Mouse (Mus musculus): ENCODE results near the gene Bbs12. TPM values are rescaled to one million over a fixed set of nuclear protein-coding genes. Genes with fewer than 3 reads are reported as not detected.

Gene Bbs12
- polyA plus RNA-seq, 1 experiment = 2.1 TPM

DNA sequence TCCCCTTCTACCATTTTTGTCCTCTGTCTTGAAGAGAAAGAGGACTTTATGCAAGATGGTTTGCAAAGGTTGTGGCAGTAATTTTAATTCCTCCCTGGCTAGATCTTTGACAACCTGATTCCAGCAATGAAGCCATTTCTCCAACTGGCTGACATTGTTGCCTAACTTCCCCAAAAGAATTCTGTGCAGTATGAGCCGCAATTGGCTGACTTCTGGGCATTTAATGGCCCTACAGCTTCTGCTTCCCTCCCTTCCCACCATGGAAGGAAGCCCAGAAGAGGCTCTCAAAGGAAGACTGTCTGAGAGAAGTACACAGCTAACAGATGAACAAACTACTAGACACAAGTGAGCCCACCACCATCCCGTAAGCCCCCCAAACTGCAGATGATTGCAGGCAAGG, 23.1 kb upstream of the Bbs12 start:
- TF ChIP-seq TCF3 (IDR thresholded peaks at IDR 0.05; ENCODE audit: insufficient read length, low read depth) (no peak), TCF12 (IDR thresholded peaks at IDR 0.05; ENCODE audit: insufficient read depth, poor library complexity, severe bottlenecking) (no peak), MYOG (IDR thresholded peaks at IDR 0.05; ENCODE audit: control insufficient read depth in 1 of 3, insufficient read depth in 1 of 3, insufficient read length in 2 of 3, low read depth in 2 of 3) (no peak), POLR2A (IDR thresholded peaks at IDR 0.05; ENCODE audit: insufficient read length, low read depth) (no peak), REST (IDR thresholded peaks at IDR 0.05; ENCODE audit: insufficient read depth, insufficient read length) (no peak), MYOD1 (IDR thresholded peaks at IDR 0.05; ENCODE audit: control insufficient read depth in 1 of 3, insufficient read length in 2 of 3, low read depth in 2 of 3) (no peak), POLR2AphosphoS2 (IDR thresholded peaks at IDR 0.05; ENCODE audit: insufficient read length, low read depth) (no peak), SRF (IDR thresholded peaks at IDR 0.05; ENCODE audit: control insufficient read depth, insufficient read length, low read depth) (no peak), MAX (IDR thresholded peaks at IDR 0.05; ENCODE audit: low read depth) (no peak), USF1 (IDR thresholded peaks at IDR 0.05; ENCODE audit: low read depth) (no peak), E2F4 (IDR thresholded peaks at IDR 0.05; ENCODE audit: insufficient read depth) (no peak), CEBPB (IDR thresholded peaks at IDR 0.05; ENCODE audit: insufficient read depth, poor library complexity, severe bottlenecking) (no peak)
- H3K36me3 ChIP-seq (ENCODE audit: control insufficient read depth, insufficient read depth) = no peaks in the 10 kb centered on the region
- H3K4me3 ChIP-seq = no peak overlapping the region
- no peak overlapping the region for H3ac ChIP-seq (ENCODE audit: control insufficient read depth, insufficient read length)
- H3K27me3 ChIP-seq (ENCODE audit: control insufficient read depth, insufficient read depth, insufficient read length) = no peaks in the 10 kb centered on the region
- no peaks in the 10 kb centered on the region for H3K79me2 ChIP-seq (ENCODE audit: control insufficient read depth, insufficient read depth)
- no peak overlapping the region for H3K4me2 ChIP-seq (ENCODE audit: low read depth)

DNA sequence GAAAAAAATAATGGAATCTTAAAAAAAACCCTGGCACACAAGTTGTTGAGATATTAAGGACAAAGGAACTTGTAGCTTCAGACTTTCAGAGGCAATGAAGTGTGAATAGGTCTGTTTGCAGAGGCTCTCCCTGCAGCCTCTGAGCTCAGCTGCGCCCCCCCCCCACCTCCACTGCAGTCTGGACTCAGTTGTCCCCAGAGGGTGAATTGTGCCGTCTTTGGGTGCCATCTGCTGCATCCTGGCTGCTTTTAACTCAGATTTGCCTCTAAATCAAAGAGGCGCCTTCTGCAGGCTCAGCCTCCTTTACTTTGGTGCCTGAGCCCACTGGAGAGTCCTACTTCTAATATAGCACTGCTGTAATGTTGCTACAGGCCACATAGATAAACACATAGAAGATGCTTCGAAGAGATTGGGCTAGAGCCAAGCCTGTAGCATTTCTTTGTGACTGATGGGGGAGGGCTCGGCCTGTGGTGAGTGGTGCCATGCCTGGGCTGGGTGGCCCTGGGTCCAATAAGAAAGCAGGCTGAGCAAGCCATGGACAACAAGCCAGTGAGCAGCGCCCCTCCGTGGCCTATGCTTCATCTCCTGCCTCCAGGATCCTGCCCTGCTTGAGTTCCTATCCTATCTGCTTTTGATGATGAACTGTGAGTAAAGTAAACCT, 21.3 kb upstream of the Bbs12 start:
- Histone ChIP-seq H3K36me3 (ENCODE audit: control insufficient read depth, insufficient read depth) (no peaks in the 10 kb centered on the region), H3K79me2 (ENCODE audit: control insufficient read depth, insufficient read depth) (no peaks in the 10 kb centered on the region), H3K4me3 (no peak overlapping the region), H3K4me2 (ENCODE audit: low read depth) (no peak overlapping the region), H3ac (ENCODE audit: control insufficient read depth, insufficient read length) (no peak overlapping the region), H3K27me3 (ENCODE audit: control insufficient read depth, insufficient read depth, insufficient read length) (no peaks in the 10 kb centered on the region)
- no peak for TF ChIP-seq TCF12 (IDR thresholded peaks at IDR 0.05; ENCODE audit: insufficient read depth, poor library complexity, severe bottlenecking)
- no peak for TF ChIP-seq MYOG (IDR thresholded peaks at IDR 0.05; ENCODE audit: control insufficient read depth in 1 of 3, insufficient read depth in 1 of 3, insufficient read length in 2 of 3, low read depth in 2 of 3)
- no peak for TF ChIP-seq USF1 (IDR thresholded peaks at IDR 0.05; ENCODE audit: low read depth)
- no peak for TF ChIP-seq TCF3 (IDR thresholded peaks at IDR 0.05; ENCODE audit: insufficient read length, low read depth)
- TF ChIP-seq CEBPB (IDR thresholded peaks at IDR 0.05; ENCODE audit: insufficient read depth, poor library complexity, severe bottlenecking) = no peak
- no peak for TF ChIP-seq POLR2A (IDR thresholded peaks at IDR 0.05; ENCODE audit: insufficient read length, low read depth)
- no peak for TF ChIP-seq MYOD1 (IDR thresholded peaks at IDR 0.05; ENCODE audit: control insufficient read depth in 1 of 3, insufficient read length in 2 of 3, low read depth in 2 of 3)
- no peak for TF ChIP-seq POLR2AphosphoS2 (IDR thresholded peaks at IDR 0.05; ENCODE audit: insufficient read length, low read depth)

DNA sequence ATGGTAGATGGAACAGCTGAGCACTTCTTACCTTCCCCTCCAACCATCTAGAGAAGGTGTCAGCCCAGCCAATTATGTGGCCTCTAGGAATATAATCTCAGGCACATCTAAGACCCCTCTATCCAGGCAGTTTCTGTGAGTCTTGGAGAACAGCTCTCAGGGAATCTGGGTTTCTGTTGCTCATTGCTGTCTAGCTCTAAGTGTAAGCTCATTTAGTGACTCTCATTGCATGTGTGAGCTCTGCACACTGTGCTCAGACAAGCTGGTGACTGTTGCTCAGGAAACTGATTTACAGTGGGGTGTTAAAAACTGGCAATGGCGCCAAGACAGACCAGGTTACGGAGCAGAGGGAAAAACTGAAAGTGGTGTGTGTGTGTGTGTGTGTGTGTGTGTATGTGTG, 20.4 kb upstream of the Bbs12 start:
- Histone ChIP-seq H3K4me2 (ENCODE audit: low read depth) (no peak overlapping the region), H3K4me3 (no peak overlapping the region), H3K79me2 (ENCODE audit: control insufficient read depth, insufficient read depth) (no peaks in the 10 kb centered on the region), H3K36me3 (ENCODE audit: control insufficient read depth, insufficient read depth) (no peaks in the 10 kb centered on the region), H3ac (ENCODE audit: control insufficient read depth, insufficient read length) (no peak overlapping the region), H3K27me3 (ENCODE audit: control insufficient read depth, insufficient read depth, insufficient read length) (no peaks in the 10 kb centered on the region)
- TF ChIP-seq POLR2A (IDR thresholded peaks at IDR 0.05; ENCODE audit: insufficient read length, low read depth) (no peak), REST (IDR thresholded peaks at IDR 0.05; ENCODE audit: insufficient read depth, insufficient read length) (no peak), MYOG (IDR thresholded peaks at IDR 0.05; ENCODE audit: control insufficient read depth in 1 of 3, insufficient read depth in 1 of 3, insufficient read length in 2 of 3, low read depth in 2 of 3) (no peak), MAX (IDR thresholded peaks at IDR 0.05; ENCODE audit: low read depth) (no peak), CEBPB (IDR thresholded peaks at IDR 0.05; ENCODE audit: insufficient read depth, poor library complexity, severe bottlenecking) (no peak), POLR2AphosphoS2 (IDR thresholded peaks at IDR 0.05; ENCODE audit: insufficient read length, low read depth) (no peak), TCF12 (IDR thresholded peaks at IDR 0.05; ENCODE audit: insufficient read depth, poor library complexity, severe bottlenecking) (no peak), USF1 (IDR thresholded peaks at IDR 0.05; ENCODE audit: low read depth) (no peak), SRF (IDR thresholded peaks at IDR 0.05; ENCODE audit: control insufficient read depth, insufficient read length, low read depth) (no peak), TCF3 (IDR thresholded peaks at IDR 0.05; ENCODE audit: insufficient read length, low read depth) (no peak), MYOD1 (IDR thresholded peaks at IDR 0.05; ENCODE audit: control insufficient read depth in 1 of 3, insufficient read length in 2 of 3, low read depth in 2 of 3) (no peak), E2F4 (IDR thresholded peaks at IDR 0.05; ENCODE audit: insufficient read depth) (no peak)

- TF ChIP-seq MYOG (IDR thresholded peaks at IDR 0.05; ENCODE audit: control insufficient read depth in 1 of 3, insufficient read depth in 1 of 3, insufficient read length in 2 of 3, low read depth in 2 of 3) (no peak), MAX (IDR thresholded peaks at IDR 0.05; ENCODE audit: low read depth) (no peak), USF1 (IDR thresholded peaks at IDR 0.05; ENCODE audit: low read depth) (no peak), E2F4 (IDR thresholded peaks at IDR 0.05; ENCODE audit: insufficient read depth) (no peak), POLR2AphosphoS2 (IDR thresholded peaks at IDR 0.05; ENCODE audit: insufficient read length, low read depth) (no peak), SRF (IDR thresholded peaks at IDR 0.05; ENCODE audit: control insufficient read depth, insufficient read length, low read depth) (no peak)
- Histone ChIP-seq H3K36me3 (ENCODE audit: control insufficient read depth, insufficient read depth) (no peaks in the 10 kb centered on the region), H3K79me2 (ENCODE audit: control insufficient read depth, insufficient read depth) (no peaks in the 10 kb centered on the region), H3K27me3 (ENCODE audit: control insufficient read depth, insufficient read depth, insufficient read length) (no peaks in the 10 kb centered on the region), H3K4me3 (no peak overlapping the region), H3ac (ENCODE audit: control insufficient read depth, insufficient read length) (no peak overlapping the region), H3K4me2 (ENCODE audit: low read depth) (no peak overlapping the region)
These were observed 19.7 kb upstream of the Bbs12 start for GRCm38 (mm10) chr3:37292654-37293053.

DNA sequence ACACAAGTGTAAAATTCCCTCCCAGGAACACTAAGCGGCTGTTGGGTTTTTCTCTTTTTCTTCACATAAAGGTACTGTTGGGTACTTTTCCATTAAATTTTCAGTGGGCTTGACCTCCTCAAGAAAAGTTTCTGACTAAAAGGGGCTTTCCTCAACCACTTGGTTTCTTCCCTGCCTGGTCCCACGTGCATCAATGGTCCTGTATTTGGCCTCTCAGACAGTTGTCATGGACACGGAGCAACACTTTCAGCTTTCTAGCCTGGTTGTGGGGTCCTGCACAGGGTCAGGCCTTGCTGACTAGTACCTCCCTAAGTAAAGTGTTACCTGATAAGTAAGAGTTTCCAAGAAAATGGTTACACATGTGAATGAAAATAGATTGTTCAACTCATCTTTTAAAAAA, 12.9 kb upstream of the Bbs12 start:
- Histone ChIP-seq H3K36me3 (ENCODE audit: control insufficient read depth, insufficient read depth) (no peaks in the 10 kb centered on the region), H3ac (ENCODE audit: control insufficient read depth, insufficient read length) (no peak overlapping the region), H3K4me3 (no peak overlapping the region), H3K4me2 (ENCODE audit: low read depth) (no peak overlapping the region), H3K27me3 (ENCODE audit: control insufficient read depth, insufficient read depth, insufficient read length) (no peaks in the 10 kb centered on the region), H3K79me2 (ENCODE audit: control insufficient read depth, insufficient read depth) (no peaks in the 10 kb centered on the region)
- TF ChIP-seq MYOG (IDR thresholded peaks at IDR 0.05; ENCODE audit: control insufficient read depth in 1 of 3, insufficient read depth in 1 of 3, insufficient read length in 2 of 3, low read depth in 2 of 3) (no peak), CEBPB (IDR thresholded peaks at IDR 0.05; ENCODE audit: insufficient read depth, poor library complexity, severe bottlenecking) (no peak), REST (IDR thresholded peaks at IDR 0.05; ENCODE audit: insufficient read depth, insufficient read length) (no peak)

Data from myocyte (in vitro differentiated cells).